Mouse (Mus musculus): ENCODE data around the gene Mgat5. TPM values are rescaled to one million over a fixed set of nuclear protein-coding genes. Genes with fewer than 3 reads are reported as not detected.

Mgat5 gene
- polyA plus RNA-seq, 1 experiment: under 0.01 TPM

GRCm38 (mm10) chr1:127325601-127326198 lies 120.9 kb downstream of the Mgat5 start:
- Histone ChIP-seq H3K4me3 (replicated peaks) (no peak overlapping the region), H3K27me3 (ENCODE audit: control insufficient read depth) (no peaks in the 10 kb centered on the region), H3K4me1 (ENCODE audit: control insufficient read depth) (no peaks in the 10 kb centered on the region), H3K9me3 (ENCODE audit: control insufficient read depth, low read length) (no peaks in the 10 kb centered on the region), H3K36me3 (ENCODE audit: control insufficient read depth) (no peaks in the 10 kb centered on the region)
- TF ChIP-seq GATA1 (IDR thresholded peaks at IDR 0.05; ENCODE audit: low read length): no peak
- TF ChIP-seq TAL1 (IDR thresholded peaks at IDR 0.05; ENCODE audit: low read length): no peak

DNA sequence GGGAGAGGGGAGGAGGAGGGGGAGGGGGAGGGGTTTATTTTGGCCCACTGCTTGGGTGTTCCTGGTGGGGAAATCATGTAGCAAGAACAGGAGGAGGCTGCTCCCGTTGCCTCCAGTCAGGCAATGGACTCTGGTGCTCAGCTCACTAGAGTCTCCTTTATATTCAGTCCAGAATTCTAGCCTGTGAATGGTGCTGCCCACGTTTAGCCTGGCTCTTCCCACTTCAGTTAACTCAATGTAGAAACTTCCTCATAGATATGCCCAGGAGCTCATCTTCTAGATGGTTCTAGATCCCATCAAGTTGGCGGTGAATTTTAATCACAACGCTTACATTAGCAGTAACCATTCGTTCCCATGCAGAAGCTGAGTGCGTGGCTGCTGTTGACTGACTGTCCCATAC lies 123.0 kb downstream of the Mgat5 start:
- no peaks in the 10 kb centered on the region for H3K4me1 ChIP-seq (ENCODE audit: control insufficient read depth)
- H3K9me3 ChIP-seq (ENCODE audit: control insufficient read depth, low read length): no peaks in the 10 kb centered on the region
- no peak overlapping the region for H3K4me3 ChIP-seq (replicated peaks)
- no peak for TF ChIP-seq GATA1 (IDR thresholded peaks at IDR 0.05; ENCODE audit: low read length)
- TF ChIP-seq TAL1 (IDR thresholded peaks at IDR 0.05; ENCODE audit: low read length): no peak
- H3K36me3 ChIP-seq (ENCODE audit: control insufficient read depth): no peaks in the 10 kb centered on the region
- H3K27me3 ChIP-seq (ENCODE audit: control insufficient read depth): no peaks in the 10 kb centered on the region

- Histone ChIP-seq H3K4me3 (replicated peaks) (no peak overlapping the region), H3K9me3 (ENCODE audit: control insufficient read depth, low read length) (no peaks in the 10 kb centered on the region), H3K36me3 (ENCODE audit: control insufficient read depth) (no peaks in the 10 kb centered on the region), H3K4me1 (ENCODE audit: control insufficient read depth) (no peaks in the 10 kb centered on the region), H3K27me3 (ENCODE audit: control insufficient read depth) (no peaks in the 10 kb centered on the region)
- TF ChIP-seq TAL1 (IDR thresholded peaks at IDR 0.05; ENCODE audit: low read length): no peak
- TF ChIP-seq GATA1 (IDR thresholded peaks at IDR 0.05; ENCODE audit: low read length): no peak
These were observed 123.6 kb downstream of the Mgat5 start for GRCm38 (mm10) chr1:127328354-127328875.

GRCm38 (mm10) chr1:127329810-127330209 lies 125.0 kb downstream of the Mgat5 start:
- no peaks in the 10 kb centered on the region for H3K36me3 ChIP-seq (ENCODE audit: control insufficient read depth)
- no peaks in the 10 kb centered on the region for H3K27me3 ChIP-seq (ENCODE audit: control insufficient read depth)
- H3K4me1 ChIP-seq (ENCODE audit: control insufficient read depth): no peaks in the 10 kb centered on the region
- TF ChIP-seq TAL1 (IDR thresholded peaks at IDR 0.05; ENCODE audit: low read length) (no peak), GATA1 (IDR thresholded peaks at IDR 0.05; ENCODE audit: low read length) (no peak)
- no peak overlapping the region for H3K4me3 ChIP-seq (replicated peaks)
- no peaks in the 10 kb centered on the region for H3K9me3 ChIP-seq (ENCODE audit: control insufficient read depth, low read length)

- Histone ChIP-seq H3K36me3 (ENCODE audit: control insufficient read depth) (no peaks in the 10 kb centered on the region), H3K4me3 (replicated peaks) (no peak overlapping the region), H3K9me3 (ENCODE audit: control insufficient read depth, low read length) (no peaks in the 10 kb centered on the region), H3K4me1 (ENCODE audit: control insufficient read depth) (no peaks in the 10 kb centered on the region), H3K27me3 (ENCODE audit: control insufficient read depth) (no peaks in the 10 kb centered on the region)
- no peak for TF ChIP-seq TAL1 (IDR thresholded peaks at IDR 0.05; ENCODE audit: low read length)
- TF ChIP-seq GATA1 (IDR thresholded peaks at IDR 0.05; ENCODE audit: low read length): no peak
These were observed 132.9 kb downstream of the Mgat5 start for GRCm38 (mm10) chr1:127337740-127338139.

DNA sequence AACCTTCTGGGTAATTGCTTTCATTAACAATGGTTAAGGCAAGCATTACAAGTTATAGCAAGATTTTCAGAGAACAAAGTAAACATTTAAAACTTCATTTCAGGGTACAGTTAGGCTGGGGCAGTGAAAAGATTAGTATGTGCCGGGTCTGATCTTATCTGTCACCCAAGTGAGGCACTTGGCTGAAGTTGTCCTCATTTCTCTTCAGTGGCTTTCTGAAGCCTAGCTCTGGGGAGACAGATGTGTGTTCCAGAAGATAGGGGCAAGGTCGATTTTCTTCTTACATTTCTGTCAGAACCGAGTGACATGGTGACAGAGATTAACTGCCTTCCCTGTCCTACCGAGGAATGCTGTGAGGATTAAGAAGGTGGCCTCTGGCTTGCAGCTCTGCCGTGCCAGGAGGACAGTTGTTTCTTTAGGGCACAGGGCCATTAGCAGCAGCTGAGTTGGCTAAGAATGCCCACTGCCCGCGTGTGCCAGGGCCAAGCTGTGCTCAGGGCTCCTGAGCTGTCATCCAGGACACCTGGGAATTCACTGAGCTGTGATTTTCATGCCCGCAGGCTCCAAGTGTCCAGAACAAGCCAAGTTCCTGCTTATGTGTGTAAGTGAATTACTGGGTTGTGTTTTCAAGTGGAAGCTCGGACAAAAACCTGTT lies 134.1 kb downstream of the Mgat5 start:
- Histone ChIP-seq H3K36me3 (ENCODE audit: control insufficient read depth) (no peaks in the 10 kb centered on the region), H3K4me3 (replicated peaks) (no peak overlapping the region), H3K27me3 (ENCODE audit: control insufficient read depth) (no peaks in the 10 kb centered on the region), H3K4me1 (ENCODE audit: control insufficient read depth) (no peaks in the 10 kb centered on the region), H3K9me3 (ENCODE audit: control insufficient read depth, low read length) (no peaks in the 10 kb centered on the region)
- TF ChIP-seq GATA1 (IDR thresholded peaks at IDR 0.05; ENCODE audit: low read length) (no peak), TAL1 (IDR thresholded peaks at IDR 0.05; ENCODE audit: low read length) (no peak)

GRCm38 (mm10) chr1:127340296-127340695 lies 135.5 kb downstream of the Mgat5 start:
- H3K36me3 ChIP-seq (ENCODE audit: control insufficient read depth): no peaks in the 10 kb centered on the region
- TF ChIP-seq TAL1 (IDR thresholded peaks at IDR 0.05; ENCODE audit: low read length) (no peak), GATA1 (IDR thresholded peaks at IDR 0.05; ENCODE audit: low read length) (no peak)
- H3K4me1 ChIP-seq (ENCODE audit: control insufficient read depth): no peaks in the 10 kb centered on the region
- no peaks in the 10 kb centered on the region for H3K9me3 ChIP-seq (ENCODE audit: control insufficient read depth, low read length)
- no peak overlapping the region for H3K4me3 ChIP-seq (replicated peaks)
- no peaks in the 10 kb centered on the region for H3K27me3 ChIP-seq (ENCODE audit: control insufficient read depth)

DNA sequence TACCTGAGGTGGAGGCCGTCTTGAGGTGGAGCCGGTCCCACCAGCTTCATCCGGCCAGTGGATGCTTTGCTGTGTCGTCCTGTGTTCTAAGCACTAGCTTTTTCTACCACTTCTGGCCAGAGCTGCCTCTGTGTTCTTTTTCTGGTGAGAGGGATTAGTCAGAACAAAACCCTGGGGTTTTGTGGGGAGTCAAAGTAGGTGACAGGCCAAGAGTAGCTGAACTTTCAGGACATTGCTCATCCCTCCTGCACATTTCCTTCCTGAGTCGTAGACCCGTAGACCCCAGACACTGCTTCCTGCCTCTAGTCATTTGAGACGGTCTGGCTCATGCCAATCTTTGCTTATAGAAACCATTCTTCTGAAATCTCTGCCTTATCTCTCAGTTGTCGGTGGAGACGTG lies 140.1 kb downstream of the Mgat5 start:
- no peaks in the 10 kb centered on the region for H3K4me1 ChIP-seq (ENCODE audit: control insufficient read depth)
- no peaks in the 10 kb centered on the region for H3K36me3 ChIP-seq (ENCODE audit: control insufficient read depth)
- no peaks in the 10 kb centered on the region for H3K9me3 ChIP-seq (ENCODE audit: control insufficient read depth, low read length)
- TF ChIP-seq TAL1 (IDR thresholded peaks at IDR 0.05; ENCODE audit: low read length) (no peak), GATA1 (IDR thresholded peaks at IDR 0.05; ENCODE audit: low read length) (no peak)
- no peak overlapping the region for H3K4me3 ChIP-seq (replicated peaks)
- H3K27me3 ChIP-seq (ENCODE audit: control insufficient read depth): no peaks in the 10 kb centered on the region

- Histone ChIP-seq H3K27me3 (ENCODE audit: control insufficient read depth) (no peaks in the 10 kb centered on the region), H3K36me3 (ENCODE audit: control insufficient read depth) (no peaks in the 10 kb centered on the region), H3K4me1 (ENCODE audit: control insufficient read depth) (no peaks in the 10 kb centered on the region), H3K9me3 (ENCODE audit: control insufficient read depth, low read length) (no peaks in the 10 kb centered on the region), H3K4me3 (replicated peaks) (no peak overlapping the region)
- TF ChIP-seq GATA1 (IDR thresholded peaks at IDR 0.05; ENCODE audit: low read length) (no peak), TAL1 (IDR thresholded peaks at IDR 0.05; ENCODE audit: low read length) (no peak)
These were observed 141.9 kb downstream of the Mgat5 start for GRCm38 (mm10) chr1:127346596-127347139.

Data from erythroblast, embryonic 14.5 days (primary cell).